Mouse (Mus musculus): ENCODE measurements around the gene Katnbl1.

Katnbl1 gene

GRCm38 (mm10) chr2:112378973-112379898, at the start of gene Katnbl1:
TSS of gene Katnbl1 (plus strand) at chr2:112379211.
- in situ Hi-C loops (cut with MboI): loop anchor here (5.0 to 10.0 kb wide), 2 partner anchors 73 to 106 kb away; partner anchors contain the start of genes Chrm5 and Emc7

GRCm38 (mm10) chr2:112332051-112332898, 46.7 kb upstream of the Katnbl1 start:
- in situ Hi-C loops (cut with MboI): no loop called here

GRCm38 (mm10) chr2:112337211-112337610, 41.8 kb upstream of the Katnbl1 start:
- in situ Hi-C loops (cut with MboI): no loop called here

GRCm38 (mm10) chr2:112339736-112340135, 39.3 kb upstream of the Katnbl1 start:
- in situ Hi-C loops (cut with MboI): no loop called here

- in situ Hi-C loops (cut with MboI): no loop called here
These were observed 37.9 kb upstream of the Katnbl1 start for GRCm38 (mm10) chr2:112341117-112341516.

- in situ Hi-C loops (cut with MboI): no loop called here
These were observed 30.8 kb upstream of the Katnbl1 start for GRCm38 (mm10) chr2:112348246-112348645.

- in situ Hi-C loops (cut with MboI): no loop called here
These were observed 25.1 kb upstream of the Katnbl1 start for GRCm38 (mm10) chr2:112353685-112354455.

GRCm38 (mm10) chr2:112359611-112360010, 19.4 kb upstream of the Katnbl1 start:
- in situ Hi-C loops (cut with MboI): no loop called here

GRCm38 (mm10) chr2:112360012-112360780, 18.8 kb upstream of the Katnbl1 start:
- in situ Hi-C loops (cut with MboI): no loop called here

GRCm38 (mm10) chr2:112360781-112361169, 18.2 kb upstream of the Katnbl1 start:
- in situ Hi-C loops (cut with MboI): no loop called here

GRCm38 (mm10) chr2:112367222-112367621, 11.8 kb upstream of the Katnbl1 start:
- in situ Hi-C loops (cut with MboI): no loop called here

- in situ Hi-C loops (cut with MboI): no loop called here
These were observed 11.0 kb upstream of the Katnbl1 start, which contains the start of gene Emc4 for GRCm38 (mm10) chr2:112367726-112368673. TSS of gene Emc4 (minus strand) at chr2:112368027.

- in situ Hi-C loops (cut with MboI): loop anchor here (10.0 kb wide), 1 partner anchor 115 kb away; the partner anchor contains the start of gene Chrm5
These were observed 9.1 kb upstream of the Katnbl1 start for GRCm38 (mm10) chr2:112369941-112370340.

GRCm38 (mm10) chr2:112373141-112373540, 5.9 kb upstream of the Katnbl1 start:
- in situ Hi-C loops (cut with MboI): loop anchor here (10.0 kb wide), 1 partner anchor 112 kb away; the partner anchor contains the start of gene Chrm5

- in situ Hi-C loops (cut with MboI): loop anchor here (5.0 to 10.0 kb wide), 2 partner anchors 78 to 110 kb away; partner anchors contain the start of genes Chrm5 and Emc7
These were observed 4.4 kb upstream of the Katnbl1 start for GRCm38 (mm10) chr2:112374610-112375009.

- in situ Hi-C loops (cut with MboI): no loop called here
These were observed 1.1 kb downstream of the Katnbl1 start for GRCm38 (mm10) chr2:112380131-112380530.

GRCm38 (mm10) chr2:112381219-112381618, 2.2 kb downstream of the Katnbl1 start:
- in situ Hi-C loops (cut with MboI): no loop called here

- in situ Hi-C loops (cut with MboI): no loop called here
These were observed 11.8 kb downstream of the Katnbl1 start for GRCm38 (mm10) chr2:112390843-112391242.

- in situ Hi-C loops (cut with MboI): no loop called here
These were observed 12.5 kb downstream of the Katnbl1 start for GRCm38 (mm10) chr2:112391346-112392000.

All from mature B cell (primary cell).